Mouse (Mus musculus): ENCODE results near the gene Rpl18.

Rpl18 gene

GRCm38 (mm10) chr7:45700301-45701015 is 14.8 kb upstream of the Rpl18 start:
- DNase-seq (ENCODE audit: low spot score): no peak

GRCm38 (mm10) chr7:45701072-45701471 is 14.2 kb upstream of the Rpl18 start:
- DNase-seq (ENCODE audit: low spot score): no peak

- DNase-seq (ENCODE audit: low spot score): no peak
Measured at GRCm38 (mm10) chr7:45701607-45702006, 13.7 kb upstream of the Rpl18 start.

- no peak for DNase-seq (ENCODE audit: low spot score)
Measured at GRCm38 (mm10) chr7:45702316-45702715, 12.9 kb upstream of the Rpl18 start.

- no peak for DNase-seq (ENCODE audit: low spot score)
Measured at GRCm38 (mm10) chr7:45702809-45703520, 12.3 kb upstream of the Rpl18 start.

GRCm38 (mm10) chr7:45703521-45704033 is 11.7 kb upstream of the Rpl18 start:
- no peak for DNase-seq (ENCODE audit: low spot score)

GRCm38 (mm10) chr7:45704046-45704559 is 11.2 kb upstream of the Rpl18 start:
- no peak for DNase-seq (ENCODE audit: low spot score)

GRCm38 (mm10) chr7:45704730-45705442 is 10.4 kb upstream of the Rpl18 start, which contains the start of gene Dbp:
TSS of gene Dbp (plus strand) at chr7:45705088.
- DNase-seq (ENCODE audit: low spot score): peak; percentile 92

GRCm38 (mm10) chr7:45705443-45705864 is 9.8 kb upstream of the Rpl18 start:
- no peak for DNase-seq (ENCODE audit: low spot score)

GRCm38 (mm10) chr7:45705873-45706281 is 9.4 kb upstream of the Rpl18 start:
- no peak for DNase-seq (ENCODE audit: low spot score)

- peak; percentile 79 for DNase-seq (ENCODE audit: low spot score)
Measured at GRCm38 (mm10) chr7:45706721-45707241, 8.5 kb upstream of the Rpl18 start.

- DNase-seq (ENCODE audit: low spot score): peak; percentile 88
Measured at GRCm38 (mm10) chr7:45707375-45707967, 7.8 kb upstream of the Rpl18 start.

GRCm38 (mm10) chr7:45708221-45708761 is 7.0 kb upstream of the Rpl18 start:
- DNase-seq (ENCODE audit: low spot score): no peak

GRCm38 (mm10) chr7:45709036-45709435 is 6.2 kb upstream of the Rpl18 start:
- no peak for DNase-seq (ENCODE audit: low spot score)

GRCm38 (mm10) chr7:45709677-45710355 is 5.4 kb upstream of the Rpl18 start:
- DNase-seq (ENCODE audit: low spot score): no peak

- no peak for DNase-seq (ENCODE audit: low spot score)
Measured at GRCm38 (mm10) chr7:45710477-45711191, 4.6 kb upstream of the Rpl18 start.

- DNase-seq (ENCODE audit: low spot score): no peak
Measured at GRCm38 (mm10) chr7:45711316-45712021, 3.8 kb upstream of the Rpl18 start.

GRCm38 (mm10) chr7:45712022-45712757 is 3.1 kb upstream of the Rpl18 start:
- DNase-seq (ENCODE audit: low spot score): no peak

- no peak for DNase-seq (ENCODE audit: low spot score)
Measured at GRCm38 (mm10) chr7:45713396-45713795, 1.9 kb upstream of the Rpl18 start.
